Mouse (Mus musculus) kidney, adult 11 months (tissue): ENCODE measurements around the gene B3galnt2.
"Not testable (repeated sequence)": the region's sequence is repeated elsewhere in the genome, so short reads cannot be mapped to it uniquely, and the experiment has no call there.

Source experiments
- DNase-seq: peaks from one replicate; pipeline ENCODE4 v3.0.0; 2022

B3galnt2 gene

DNA sequence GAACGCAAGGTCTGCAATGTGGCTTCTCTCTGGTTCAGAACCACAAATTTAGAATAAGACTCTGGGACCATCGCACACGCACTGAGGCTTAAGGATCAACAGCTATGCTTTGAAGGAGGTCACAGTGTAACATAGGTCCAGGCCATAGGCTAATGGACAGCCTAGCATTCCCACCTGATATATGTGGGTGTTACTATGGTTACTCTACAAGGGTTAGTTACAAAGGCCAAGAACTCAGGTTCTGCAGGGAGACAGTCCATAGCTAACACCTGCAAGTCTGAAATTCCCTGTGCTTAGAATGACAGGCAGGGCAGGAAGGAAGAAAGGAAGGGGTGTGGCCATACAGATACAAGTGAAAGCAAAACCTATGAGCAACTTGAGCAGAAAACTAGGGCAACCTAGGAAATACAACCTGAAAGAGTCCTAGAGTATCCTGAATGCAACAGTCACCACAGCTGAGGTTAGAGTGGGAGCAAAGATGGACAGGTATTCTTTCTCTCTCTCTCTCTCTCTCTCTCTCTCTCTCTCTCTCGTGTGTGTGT is 57.3 kb downstream of the B3galnt2 start:
- DNase-seq = no peak

DNA sequence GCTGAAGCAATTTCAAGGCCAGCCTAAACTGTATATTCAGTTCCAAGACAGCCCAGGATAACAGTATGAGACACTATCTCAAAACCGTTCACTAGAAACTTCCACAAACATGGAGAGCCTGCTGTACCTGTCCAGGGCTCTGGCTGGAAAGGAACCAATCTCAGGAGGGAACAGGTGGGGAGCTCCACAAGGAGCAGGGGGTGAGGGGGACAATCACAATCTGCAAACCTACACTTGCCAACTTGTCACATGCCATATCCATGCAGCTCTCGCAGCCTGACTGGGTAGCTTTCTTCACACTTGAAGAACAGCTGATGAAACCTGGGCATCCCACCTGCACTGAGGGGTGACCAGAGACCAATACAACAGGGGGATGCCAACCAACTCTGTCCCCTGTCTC is 59.7 kb downstream of the B3galnt2 start:
- no peak for DNase-seq

DNA sequence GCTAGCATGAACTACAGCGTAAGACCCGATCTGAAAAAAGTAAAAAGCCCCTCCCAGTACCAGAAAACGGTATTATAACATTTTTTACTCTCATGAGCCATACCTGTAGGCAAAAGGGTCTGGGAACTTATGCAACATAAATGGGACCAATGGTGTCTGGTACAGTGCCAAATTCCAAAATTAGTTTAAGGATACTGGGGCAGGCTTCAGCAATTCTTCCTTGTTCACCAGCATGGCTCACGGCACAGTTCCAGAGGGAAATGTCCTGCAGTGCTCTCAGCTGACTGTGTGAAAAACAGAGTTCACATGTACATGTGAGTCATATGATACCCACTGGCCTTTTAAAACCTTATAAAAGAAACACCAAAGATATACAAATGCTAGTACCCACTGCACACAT is 60.3 kb downstream of the B3galnt2 start:
- DNase-seq = no peak

DNA sequence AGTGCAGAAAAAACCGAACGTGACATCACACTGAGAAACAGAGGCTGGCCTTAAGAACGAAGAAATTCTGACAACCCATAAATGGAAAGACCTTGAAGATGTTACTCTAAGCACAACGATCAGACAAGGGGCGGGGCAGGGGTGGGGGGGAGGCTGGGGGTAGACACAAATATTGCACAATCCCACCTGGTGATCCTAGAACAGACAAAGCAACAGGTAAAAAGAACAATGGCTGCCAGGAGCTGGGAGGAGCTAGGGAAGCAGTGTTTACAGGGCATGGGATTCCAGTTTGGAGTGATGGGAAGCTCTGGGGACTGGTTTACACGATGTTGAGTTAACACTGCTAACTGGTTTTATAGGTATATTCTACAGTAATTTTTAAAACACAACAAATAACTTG is 61.3 kb downstream of the B3galnt2 start:
- DNase-seq = no peak

DNA sequence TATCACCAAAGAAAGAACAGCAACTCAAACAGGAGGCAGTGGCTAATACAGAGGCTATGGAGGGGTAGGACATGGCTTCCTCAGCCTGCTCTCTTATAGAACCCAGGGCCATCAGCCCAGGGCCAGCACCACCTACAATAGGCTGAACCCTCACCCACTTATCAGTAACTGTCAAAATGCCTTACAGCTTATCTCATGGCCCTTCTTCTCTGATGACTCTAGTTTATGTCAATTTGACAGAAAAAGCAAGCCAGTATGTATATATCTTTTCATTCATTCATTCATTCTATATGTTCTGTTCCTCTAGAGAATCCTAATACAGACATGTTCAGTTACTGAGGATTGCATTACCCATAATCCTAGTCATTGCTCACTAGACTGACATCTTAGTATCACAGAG is 64.0 kb downstream of the B3galnt2 start:
- no peak for DNase-seq

DNA sequence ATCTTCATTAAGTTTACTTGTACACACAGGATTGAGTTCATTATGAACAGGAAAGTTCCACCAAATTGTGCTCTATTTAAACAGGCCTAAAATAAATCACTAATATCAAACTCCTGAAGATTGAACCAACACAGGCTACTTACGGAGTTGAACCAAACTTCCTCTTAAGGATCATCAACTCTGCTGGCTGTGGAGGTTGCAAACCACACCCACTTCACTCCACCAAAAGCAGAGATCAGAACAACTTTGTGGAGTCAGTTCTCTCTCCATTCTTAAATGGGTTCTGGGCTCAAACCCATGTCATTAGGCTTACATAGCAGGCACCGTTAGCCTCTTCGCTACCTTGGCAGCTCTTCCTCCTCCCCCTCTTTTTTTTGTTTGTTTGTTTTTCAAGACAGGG is 64.6 kb downstream of the B3galnt2 start:
- DNase-seq = no peak

DNA sequence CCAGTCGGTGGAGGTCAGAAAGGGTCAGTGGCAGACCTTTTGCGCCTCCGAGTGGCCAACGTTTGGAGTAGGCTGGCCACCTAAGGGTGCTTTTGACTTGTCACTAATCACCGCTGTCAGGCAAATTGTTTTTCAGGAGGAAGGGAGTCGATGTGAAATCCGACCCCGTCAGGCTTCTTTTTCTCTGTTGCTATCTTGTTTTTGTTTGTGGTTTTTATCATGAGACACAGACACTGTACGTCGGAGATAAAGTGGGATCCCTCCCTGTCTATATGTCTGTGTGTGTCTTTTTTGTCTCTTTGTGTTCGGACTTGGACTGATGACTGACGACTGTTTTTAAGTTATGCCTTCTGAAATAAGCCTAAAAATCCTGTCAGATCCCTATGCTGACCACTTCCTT is 67.1 kb downstream of the B3galnt2 start:
- DNase-seq = not testable (repeated sequence)

DNA sequence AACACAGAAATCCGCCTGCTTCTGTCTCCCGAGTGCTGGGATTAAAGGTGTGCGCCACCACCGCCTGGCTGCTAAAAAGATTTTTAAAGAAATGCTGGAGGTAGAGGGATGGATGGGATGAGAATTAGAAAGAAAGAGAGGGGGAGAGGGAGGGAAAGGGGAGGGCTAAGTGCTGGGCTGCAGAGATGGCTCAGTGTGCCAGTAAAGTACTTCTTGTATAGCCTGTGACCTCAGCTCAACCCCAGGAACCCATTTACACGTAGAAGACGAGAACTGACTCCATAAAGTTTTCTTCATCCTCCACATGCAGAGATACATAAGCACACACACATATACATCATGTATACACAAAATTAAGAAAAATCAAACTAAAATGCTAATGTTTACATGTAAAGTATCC is 71.3 kb downstream of the B3galnt2 start:
- no peak for DNase-seq

DNA sequence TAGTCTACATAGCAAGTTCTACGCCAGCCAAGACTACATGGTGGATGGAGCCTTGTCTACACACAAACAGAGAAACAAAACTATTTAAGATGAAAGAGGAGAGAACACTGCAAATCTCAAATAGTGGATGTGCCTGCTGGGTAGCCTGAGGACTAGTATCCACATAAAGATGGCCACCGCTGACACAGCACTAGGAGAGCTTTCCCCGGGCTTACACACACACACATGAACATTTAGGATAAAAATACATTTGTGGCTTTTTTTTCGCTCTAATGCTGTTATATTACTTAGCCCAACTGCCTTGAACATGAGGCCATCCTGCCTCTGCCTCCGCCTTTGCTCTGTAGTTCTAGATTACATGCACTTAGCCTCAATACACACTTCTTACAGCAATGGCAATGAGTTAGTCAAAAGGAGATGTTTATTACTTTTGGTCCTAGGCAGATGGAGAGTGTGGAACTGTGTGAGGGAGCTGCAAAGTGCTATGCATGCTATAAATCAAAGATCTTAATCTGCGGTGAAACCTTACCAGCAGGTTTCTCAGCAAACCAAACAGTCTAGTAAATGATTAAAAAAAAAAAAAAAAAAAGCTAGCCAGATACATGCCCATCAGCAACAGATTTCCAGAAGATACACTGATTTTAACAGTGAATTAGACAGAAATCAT is 72.0 kb downstream of the B3galnt2 start:
- no peak for DNase-seq

DNA sequence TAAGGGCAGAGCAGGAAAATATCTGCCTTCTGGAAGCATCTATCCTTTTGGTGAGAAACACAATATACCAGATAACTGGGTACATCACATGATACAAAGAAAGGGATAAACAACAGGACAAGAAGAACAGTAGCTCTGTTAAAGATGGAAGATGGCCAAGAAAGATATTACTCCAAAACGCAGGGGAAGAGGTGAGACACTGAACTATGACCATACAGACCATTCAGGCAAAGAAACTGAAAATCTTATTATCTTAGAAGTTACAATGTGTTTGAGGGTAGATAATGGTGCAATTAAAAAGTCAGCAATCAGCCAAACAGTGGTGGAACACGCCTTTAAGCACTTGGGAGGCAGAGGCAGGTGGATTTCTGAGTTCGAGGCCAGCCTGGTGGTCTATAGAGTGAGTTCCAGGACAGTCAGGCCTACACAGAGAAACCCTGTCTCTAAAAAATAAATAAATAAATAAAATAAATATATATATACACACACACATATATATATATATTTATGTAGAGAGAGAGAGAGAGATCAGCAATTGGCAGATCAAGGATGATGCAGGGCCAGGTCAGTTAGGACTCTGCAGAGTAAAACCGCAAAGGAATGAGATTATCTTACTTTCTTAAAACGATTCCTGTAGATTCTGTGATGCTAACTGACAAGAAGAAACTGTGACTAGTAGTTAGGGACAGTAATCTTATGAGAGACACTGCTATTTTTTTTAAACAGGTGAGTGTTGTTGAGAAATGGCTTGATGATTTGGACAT is 79.2 kb downstream of the B3galnt2 start:
- DNase-seq = no peak

DNA sequence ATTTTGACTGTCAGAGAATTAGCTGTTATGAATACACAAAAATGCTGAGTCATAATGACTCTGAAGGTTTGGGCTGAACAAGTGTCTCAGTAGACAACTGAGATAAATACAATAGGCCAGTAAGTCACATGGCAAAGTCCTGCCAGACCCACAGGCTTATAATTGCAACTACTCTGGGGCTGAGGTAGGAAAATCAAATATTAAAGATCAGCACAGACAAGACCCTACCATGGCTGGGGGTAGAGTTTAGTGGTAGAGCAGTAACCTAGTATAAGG is 79.7 kb downstream of the B3galnt2 start:
- DNase-seq = no peak

DNA sequence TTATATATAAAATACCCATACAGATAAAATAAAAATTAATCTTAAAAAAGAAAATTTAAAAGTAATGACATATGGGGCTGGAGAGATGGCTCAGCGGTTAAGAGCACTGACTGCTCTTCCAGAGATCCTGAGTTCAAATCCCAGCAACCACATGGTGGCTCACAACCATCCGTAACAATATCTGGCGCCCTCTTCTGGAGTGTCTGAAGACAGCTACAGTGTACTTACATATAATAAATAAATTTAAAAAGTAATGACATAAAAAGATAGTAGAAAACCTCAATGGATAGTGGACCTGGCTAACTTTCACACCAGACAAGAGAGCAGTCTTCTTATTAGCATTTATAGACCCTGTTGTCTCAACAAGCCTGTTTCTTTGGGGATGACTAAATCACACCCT is 81.1 kb downstream of the B3galnt2 start:
- not testable (repeated sequence) for DNase-seq

DNA sequence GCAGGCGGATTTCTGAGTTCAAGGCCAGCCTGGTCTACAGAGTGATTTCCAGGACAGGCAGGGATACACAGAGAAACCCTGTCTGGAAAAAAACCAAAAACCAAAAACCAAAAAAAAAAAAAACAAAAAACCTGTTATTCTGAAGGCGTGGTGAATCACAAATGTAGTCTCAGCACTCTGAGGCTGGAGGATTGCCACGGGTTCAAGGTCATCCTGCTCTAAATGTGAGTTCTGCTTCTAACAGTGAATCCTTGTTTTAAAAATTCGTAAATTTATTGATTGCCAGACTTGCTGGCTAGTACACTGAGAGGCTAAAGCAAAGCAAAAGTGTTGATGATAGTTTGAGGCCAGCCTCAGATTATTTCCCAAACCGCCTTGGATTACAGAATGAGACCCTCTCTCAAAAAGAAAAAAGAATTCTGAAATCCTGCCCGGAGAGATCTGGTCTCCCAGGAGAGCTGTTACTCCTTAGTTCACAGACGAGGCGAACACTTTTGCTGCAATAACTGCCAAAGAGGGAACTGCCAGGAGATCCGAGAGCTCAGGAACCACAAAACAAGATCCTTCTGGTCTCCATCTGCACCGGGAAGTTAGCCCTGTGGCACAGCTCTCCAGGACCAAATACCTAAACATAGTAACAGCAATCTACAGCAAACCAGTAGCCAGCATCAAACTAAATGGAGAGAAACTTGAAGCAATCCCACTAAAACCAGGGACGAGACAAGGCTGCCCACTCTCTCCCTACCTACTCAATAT is 81.8 kb downstream of the B3galnt2 start:
- no peak for DNase-seq

DNA sequence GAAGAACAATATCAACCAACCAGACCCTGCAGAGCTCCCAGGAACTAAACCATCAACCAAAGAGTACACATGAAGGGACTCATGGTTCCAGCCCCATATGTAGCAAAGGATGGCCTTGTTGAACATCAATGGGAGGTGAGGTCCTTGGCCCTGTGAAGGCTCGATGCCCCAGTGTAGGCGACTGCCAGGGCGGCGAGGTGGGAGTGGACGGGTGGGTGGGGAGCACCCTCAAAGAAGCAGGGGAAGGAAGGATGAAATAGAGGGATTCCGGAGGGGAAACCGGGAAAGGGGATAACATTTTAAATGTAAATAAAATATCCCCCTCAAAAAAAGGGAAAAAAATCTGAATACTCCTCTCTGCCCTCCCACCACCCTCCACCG is 84.6 kb downstream of the B3galnt2 start:
- no peak for DNase-seq

DNA sequence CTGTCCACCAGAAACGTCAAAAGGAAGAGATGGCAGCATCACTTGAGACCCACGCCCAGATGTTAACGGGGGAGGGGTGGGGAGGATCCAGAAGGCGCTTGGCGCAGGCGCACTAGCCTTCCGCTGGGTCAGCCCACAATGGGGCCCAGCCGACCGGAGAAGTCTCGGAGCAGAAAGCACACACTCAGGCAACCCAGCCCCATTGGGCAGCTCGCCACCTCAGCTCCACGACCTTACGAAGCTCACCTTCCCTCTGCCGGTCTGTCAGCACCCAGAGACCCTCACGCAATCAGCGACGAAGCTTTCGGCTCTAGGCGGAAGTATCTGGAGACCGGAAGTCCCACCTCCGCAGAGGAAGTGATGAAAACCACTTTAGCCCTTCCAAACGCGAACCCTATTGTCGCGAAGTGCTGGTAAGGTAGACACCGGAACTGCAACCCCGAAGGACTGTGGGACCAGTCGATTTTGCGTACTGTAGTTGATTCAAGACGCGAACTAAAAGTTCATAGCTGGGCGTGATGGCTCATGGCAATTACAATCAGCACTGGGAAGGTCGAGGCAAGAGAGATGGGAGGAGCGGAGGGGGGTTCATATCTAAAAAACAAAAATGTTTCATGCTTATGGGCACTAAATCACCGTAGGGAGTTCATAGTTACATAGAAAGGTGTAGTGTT is 85.2 kb downstream of the B3galnt2 start, which contains the start of gene Tbce:
Gene Tbce, minus strand, starts transcription at position 347 of the 674 bp plus-strand sequence.
- DNase-seq = peak; percentile 90

DNA sequence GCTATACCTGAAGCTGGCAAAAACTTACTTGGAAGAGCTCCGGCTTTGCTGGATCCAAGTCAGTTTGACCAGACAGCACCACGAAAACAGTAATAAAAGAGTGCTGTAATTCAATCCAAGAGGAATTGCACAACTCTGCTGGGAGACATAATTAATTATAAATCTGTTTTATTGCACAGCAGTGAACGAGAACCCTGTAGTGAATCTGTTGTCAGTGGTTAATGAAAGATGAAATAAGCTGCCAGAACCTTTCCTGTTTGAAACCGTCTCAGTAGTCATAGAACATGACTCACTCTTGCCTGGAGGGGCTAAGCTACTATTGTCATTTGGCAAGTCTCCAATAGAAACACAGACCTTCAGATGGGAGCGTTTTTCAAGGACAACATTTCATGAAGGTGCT is 85.9 kb downstream of the B3galnt2 start:
- no peak for DNase-seq

DNA sequence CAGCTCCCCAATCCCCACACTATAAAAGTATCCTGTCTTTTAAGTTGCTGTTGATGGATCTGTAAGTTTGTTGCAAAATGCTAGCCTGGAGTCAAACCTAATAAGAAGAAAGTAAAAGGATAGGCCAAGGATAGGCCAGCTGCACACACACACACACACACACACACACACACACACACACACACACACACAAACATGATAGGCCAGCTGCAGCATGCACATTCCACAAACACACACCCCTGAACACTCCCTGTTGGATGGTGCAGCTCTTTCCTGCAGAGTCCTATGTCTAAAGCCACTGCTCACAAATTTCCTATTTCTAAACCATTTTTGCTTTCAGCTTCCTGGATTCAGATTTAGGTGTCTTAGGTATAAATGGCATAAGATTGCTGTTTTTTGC is 89.6 kb downstream of the B3galnt2 start:
- no peak for DNase-seq

DNA sequence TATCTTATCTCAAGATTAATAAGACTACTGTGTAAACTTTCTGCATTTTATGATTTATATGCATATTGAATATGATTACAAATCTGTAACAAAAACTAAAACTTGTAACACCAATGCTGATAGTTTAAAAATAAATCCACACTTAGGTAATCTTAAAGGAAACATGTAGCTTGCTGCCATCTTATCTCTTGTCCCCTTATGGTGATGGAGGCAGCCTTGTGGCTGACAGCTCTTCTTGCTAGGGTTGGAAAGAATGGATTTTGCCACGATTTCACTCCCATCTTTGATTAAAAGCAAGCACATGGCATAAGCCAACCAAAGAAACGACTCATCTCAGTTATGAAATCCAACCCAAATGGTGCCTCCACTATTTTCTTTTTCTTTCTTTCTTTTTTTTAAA is 90.3 kb downstream of the B3galnt2 start:
- DNase-seq = no peak
